Mouse (Mus musculus): ENCODE measurements around the gene Ptprg.

DNA sequence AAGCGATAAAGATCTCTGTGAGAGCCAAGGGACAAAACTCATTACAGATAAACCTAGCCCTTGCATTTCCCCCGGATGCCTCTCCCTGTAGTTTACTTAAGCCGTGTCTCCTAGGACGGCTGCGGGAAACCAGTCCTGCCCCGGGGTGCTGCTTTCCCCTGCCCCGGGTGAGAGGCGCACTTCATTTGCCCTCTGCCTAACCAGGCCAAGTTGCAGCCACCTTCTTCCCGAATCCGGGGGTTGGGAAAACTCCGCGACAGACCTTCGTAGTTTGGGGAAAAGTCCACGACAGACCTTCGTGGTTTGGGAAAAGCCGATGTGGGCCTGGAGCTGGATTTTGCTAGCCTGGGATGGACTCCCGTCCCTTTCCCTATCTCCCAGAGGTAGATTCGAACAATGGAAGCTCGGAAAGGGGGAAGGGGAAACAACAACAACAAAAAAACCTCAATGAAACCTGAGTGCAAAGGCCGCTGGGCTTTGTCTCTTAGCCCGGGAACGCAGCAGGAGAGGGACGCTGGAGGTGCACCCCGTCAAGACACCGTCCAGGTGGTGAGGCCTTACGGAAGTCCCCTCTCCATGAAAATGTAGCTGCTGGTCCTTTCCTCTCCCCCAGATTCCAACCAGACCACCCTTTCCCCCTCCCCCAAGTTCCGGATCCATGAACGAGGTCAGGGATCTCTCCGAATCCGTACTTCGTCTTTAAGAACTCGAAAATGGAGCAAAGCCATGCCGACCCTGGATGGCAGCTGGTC, 635 bp upstream of the Ptprg start:
- TF ChIP-seq CTCF (IDR thresholded peaks at IDR 0.05; ENCODE audit: control insufficient read depth, insufficient read depth, insufficient read length) (no peak), CEBPB (IDR thresholded peaks at IDR 0.05; ENCODE audit: low read depth) (no peak), USF1 (IDR thresholded peaks at IDR 0.05; ENCODE audit: low read depth) (no peak), MAX (IDR thresholded peaks at IDR 0.05) (no peak), FOSL1 (IDR thresholded peaks at IDR 0.05; ENCODE audit: insufficient read depth, low read length, poor library complexity, severe bottlenecking) (no peak), MYOD1 (IDR thresholded peaks at IDR 0.05; ENCODE audit: control insufficient read depth, insufficient read length, low read depth) (no peak), MYOG (IDR thresholded peaks at IDR 0.05; ENCODE audit: control insufficient read depth, extremely low read depth, insufficient read length) (no peak)

Measured in C2C12 (cell line).